Mouse (Mus musculus) small intestine, adult 2 months (tissue): ENCODE measurements around the gene Nr1d2.

Experiments used
- CTCF ChIP-seq: fragments of 200-500 bp; IDR thresholded peaks from 2 replicates; pipeline ENCODE4 v1.5.1; 2012; ENCODE audit warnings: low read depth, mild to moderate bottlenecking, control low read depth, inconsistent platforms, low read length, moderate library complexity, mixed read lengths; ENCODE audit not compliant: insufficient replicate concordance, insufficient read length; ENCODE audit errors: extremely low read depth
- POLR2A ChIP-seq: fragments of 200-500 bp; IDR thresholded peaks from 2 replicates; pipeline ENCODE4 v1.6.1; 2012; ENCODE audit warnings: low read depth, mild to moderate bottlenecking, control low read depth, inconsistent platforms, low read length, moderate library complexity

- no peak for TF ChIP-seq CTCF
- TF ChIP-seq POLR2A: no peak
These were observed 1.5 kb downstream of the Nr1d2 start for GRCm38 (mm10) chr14:18237381-18237780.
